Mouse (Mus musculus) left cerebral cortex, adult 8-10 months (tissue): ENCODE results near the gene Smo. TPM values are rescaled to one million over a fixed set of nuclear protein-coding genes. Genes with fewer than 3 reads are reported as not detected.
"Not testable (repeated sequence)": the region's sequence is repeated elsewhere in the genome, so short reads cannot be mapped to it uniquely, and the experiment has no call there.

Source experiments
- DNase-seq, 2 experiments: peaks; one replicate each; pipeline ENCODE4 v3.0.0; 2022; ENCODE audit warnings: low spot score in 2 of 2
- total RNA-seq, 4 experiments: library from RNA; stranded (reverse); gene quantifications; 2 replicates each; pipeline ENCODE4 v1.2.4; 2022

Smo gene
- total RNA-seq, 4 experiments from 2014 or later, result 10.5 to 11.9 (median 11.0) TPM

- DNase-seq, result no peak
These were observed 8.6 kb upstream of the Smo start for GRCm38 (mm10) chr6:29726576-29727200.

DNA sequence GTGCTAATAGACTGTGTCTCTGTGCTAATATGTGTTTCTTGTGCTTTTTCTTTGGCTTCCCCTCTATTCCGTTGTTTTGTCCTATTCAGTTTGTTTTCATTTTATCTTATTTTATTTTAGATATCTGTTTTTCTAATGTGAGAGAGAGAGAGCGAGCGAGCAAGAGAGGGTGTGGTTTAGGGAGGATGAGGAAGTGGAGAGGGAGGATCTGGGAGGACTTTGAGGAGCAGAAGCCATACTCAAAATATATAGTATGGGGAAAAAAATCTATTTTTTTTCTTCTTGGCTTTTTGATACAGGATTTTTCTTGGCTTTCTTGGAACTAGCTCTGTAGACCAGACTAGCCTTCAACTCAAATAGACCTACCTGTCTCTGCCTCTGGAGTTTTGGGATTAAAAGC, 7.3 kb upstream of the Smo start:
- no peak for DNase-seq

DNA sequence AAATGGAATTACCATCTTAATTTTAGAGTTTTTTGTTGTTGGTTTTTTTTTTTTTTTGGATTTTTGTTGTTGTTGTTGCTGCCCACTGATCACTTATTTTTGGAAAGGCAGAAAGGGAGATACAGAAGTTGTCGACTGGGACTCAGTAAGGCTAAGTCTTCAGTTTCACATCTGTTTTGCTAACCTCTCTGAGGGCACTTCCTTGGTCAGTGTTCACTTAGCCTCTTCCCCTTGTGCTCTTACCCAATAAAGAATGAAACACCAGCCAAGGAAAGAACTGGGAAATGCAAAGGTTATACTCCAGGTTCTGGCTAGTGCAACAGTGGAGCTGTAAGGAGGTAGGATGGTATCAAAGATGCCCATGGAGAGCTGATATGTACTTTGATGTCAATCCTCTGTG, 5.8 kb upstream of the Smo start:
- no peak for DNase-seq

DNA sequence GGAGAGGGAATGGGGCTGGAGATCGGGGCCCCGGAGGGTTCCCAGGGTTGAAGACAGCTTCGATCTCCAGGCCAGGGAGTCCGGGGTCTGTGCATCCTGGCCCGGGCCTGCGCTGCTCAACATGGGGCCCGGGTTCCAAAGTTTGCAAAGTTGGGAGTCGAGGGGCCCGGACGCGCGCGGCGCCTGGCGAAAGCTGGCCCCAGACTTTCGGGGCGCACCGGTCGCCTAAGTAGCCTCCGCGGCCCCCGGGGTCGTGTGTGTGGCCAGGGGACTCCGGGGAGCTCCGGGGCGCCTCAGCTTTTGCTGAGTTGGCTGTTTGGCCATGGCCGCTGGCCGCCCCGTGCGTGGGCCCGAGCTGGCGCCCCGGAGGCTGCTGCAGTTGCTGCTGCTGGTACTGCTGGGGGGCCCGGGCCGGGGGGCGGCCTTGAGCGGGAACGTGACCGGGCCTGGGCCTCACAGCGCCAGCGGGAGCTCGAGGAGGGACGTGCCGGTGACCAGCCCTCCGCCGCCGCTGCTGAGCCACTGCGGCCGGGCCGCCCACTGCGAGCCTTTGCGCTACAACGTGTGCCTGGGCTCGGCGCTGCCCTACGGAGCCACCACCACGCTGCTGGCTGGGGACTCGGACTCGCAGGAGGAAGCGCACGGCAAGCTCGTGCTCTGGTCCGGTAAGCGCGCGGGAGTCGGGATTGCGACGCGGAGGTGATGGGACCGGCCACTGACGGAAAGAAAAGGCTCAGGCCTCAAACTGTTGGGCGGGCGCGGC, 567 bp downstream of the Smo start:
- no peak for DNase-seq

- DNase-seq, result no peak
These were observed 1.5 kb downstream of the Smo start for GRCm38 (mm10) chr6:29736610-29737458.

- DNase-seq, result peak in 1 of 2 experiments; percentile 56
These were observed 16.3 kb downstream of the Smo start for GRCm38 (mm10) chr6:29751466-29752152.

- no peak for DNase-seq
These were observed 18.0 kb downstream of the Smo start for GRCm38 (mm10) chr6:29753336-29753735.

GRCm38 (mm10) chr6:29756001-29756400, 20.7 kb downstream of the Smo start:
- no peak for DNase-seq

DNA sequence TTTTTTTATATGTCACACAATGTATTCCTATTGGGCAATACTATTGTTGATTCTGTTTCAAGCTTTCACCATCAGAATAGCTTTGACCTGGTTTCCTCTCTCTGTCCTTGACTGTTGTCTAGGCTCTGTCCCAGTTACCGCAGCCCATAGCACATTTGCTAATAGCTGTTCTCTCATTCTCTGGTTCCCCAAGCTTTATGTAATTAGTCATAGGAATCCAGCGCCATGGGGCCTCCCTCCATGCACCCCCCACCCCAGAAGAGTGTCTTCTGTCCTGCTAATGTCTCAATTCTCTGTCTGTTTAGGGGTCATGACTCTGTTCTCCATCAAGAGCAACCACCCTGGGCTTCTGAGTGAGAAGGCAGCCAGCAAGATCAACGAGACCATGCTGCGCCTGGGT, 21.2 kb downstream of the Smo start:
- no peak for DNase-seq

DNA sequence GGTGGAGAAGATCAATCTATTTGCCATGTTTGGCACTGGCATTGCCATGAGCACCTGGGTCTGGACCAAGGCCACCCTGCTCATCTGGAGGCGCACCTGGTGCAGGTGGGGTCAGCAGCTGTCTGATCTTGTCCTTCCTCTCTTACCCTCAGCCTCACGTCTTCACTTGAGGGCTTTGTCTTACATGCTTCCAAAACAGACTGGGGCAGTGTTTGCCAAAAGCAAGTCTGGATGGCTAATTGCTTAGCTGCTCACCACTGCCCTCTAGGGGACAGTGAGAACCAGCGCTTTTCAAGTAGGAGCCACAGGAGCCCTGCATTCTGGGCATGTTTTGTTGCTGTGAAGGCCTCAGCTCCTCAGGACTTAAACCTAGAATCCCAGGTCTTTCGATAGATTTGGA, 23.1 kb downstream of the Smo start:
- DNase-seq, result peak; percentile 36 to 62

GRCm38 (mm10) chr6:29759012-29759679, 23.8 kb downstream of the Smo start:
- no peak for DNase-seq

- DNase-seq, result not testable (repeated sequence)
These were observed 25.1 kb downstream of the Smo start for GRCm38 (mm10) chr6:29760397-29760796.

GRCm38 (mm10) chr6:29761282-29761681, 26.0 kb downstream of the Smo start:
- DNase-seq, result no peak

- DNase-seq, result no peak
These were observed 27.2 kb downstream of the Smo start for GRCm38 (mm10) chr6:29762524-29762923.

DNA sequence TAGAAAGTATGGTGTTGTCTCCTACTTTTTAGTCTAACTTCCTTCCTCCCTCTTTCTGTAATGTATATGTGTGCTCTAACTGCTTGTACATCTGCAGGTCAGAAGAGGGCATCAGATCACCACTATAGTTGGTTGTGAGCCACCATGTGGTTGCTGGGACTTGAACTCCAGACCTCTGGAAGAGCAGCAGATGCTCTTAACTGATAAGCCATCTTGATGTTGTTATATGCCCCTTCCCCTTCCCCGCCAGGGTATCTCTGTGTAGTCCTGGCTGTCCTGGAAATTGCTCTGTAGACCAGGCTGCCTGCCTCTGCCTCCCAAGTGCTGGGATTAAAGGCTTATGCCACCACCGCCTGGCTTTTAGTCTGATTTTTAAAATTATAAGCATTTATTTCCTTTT, 31.6 kb downstream of the Smo start:
- DNase-seq, result no peak

GRCm38 (mm10) chr6:29767813-29768660, 32.7 kb downstream of the Smo start, which contains the start of gene Ahcyl2:
Ahcyl2 (plus strand) TSS chr6:29768011.
- DNase-seq, result peak; percentile 84 to 96

GRCm38 (mm10) chr6:29768791-29769441, 33.6 kb downstream of the Smo start:
- DNase-seq, result peak in 1 of 2 experiments; percentile 44

GRCm38 (mm10) chr6:29770672-29771321, 35.5 kb downstream of the Smo start:
- no peak for DNase-seq

DNA sequence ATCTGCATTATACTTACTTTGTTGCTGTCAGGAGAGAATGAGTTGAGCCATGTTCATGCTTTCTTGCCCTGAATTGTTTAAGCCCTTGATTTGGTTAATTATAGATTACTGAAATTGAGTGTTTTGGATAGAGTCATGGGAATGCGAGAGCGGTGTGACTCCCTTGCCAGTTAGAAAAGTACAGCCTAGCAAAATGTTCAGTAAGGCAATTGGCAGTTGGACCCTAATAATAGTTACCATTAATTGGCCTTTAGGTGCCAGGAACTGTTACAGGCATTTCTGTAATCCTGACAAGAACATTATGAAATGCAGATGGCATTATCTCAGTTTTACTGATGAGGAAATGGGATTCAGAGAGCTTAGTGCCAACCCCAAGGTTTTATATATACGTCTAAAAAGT, 36.9 kb downstream of the Smo start:
- no peak for DNase-seq
